Mouse (Mus musculus) brain, embryonic 14.5 days (tissue): ENCODE measurements around the gene Clec12b.

Source experiments
- CTCF ChIP-seq: fragments of 200-500 bp; IDR thresholded peaks from 2 replicates; pipeline ENCODE4 v1.5.1; 2012; ENCODE audit warnings: inconsistent platforms, mild to moderate bottlenecking, moderate library complexity, borderline replicate concordance; ENCODE audit not compliant: insufficient read depth, insufficient read length; ENCODE audit errors: extremely low read depth
- POLR2A ChIP-seq: fragments of 200-500 bp; IDR thresholded peaks from 2 replicates; pipeline ENCODE4 v1.6.1; 2012; ENCODE audit warnings: mild to moderate bottlenecking, inconsistent platforms, borderline replicate concordance; ENCODE audit not compliant: poor library complexity, insufficient read depth, insufficient read length, severe bottlenecking; ENCODE audit errors: extremely low read depth

DNA sequence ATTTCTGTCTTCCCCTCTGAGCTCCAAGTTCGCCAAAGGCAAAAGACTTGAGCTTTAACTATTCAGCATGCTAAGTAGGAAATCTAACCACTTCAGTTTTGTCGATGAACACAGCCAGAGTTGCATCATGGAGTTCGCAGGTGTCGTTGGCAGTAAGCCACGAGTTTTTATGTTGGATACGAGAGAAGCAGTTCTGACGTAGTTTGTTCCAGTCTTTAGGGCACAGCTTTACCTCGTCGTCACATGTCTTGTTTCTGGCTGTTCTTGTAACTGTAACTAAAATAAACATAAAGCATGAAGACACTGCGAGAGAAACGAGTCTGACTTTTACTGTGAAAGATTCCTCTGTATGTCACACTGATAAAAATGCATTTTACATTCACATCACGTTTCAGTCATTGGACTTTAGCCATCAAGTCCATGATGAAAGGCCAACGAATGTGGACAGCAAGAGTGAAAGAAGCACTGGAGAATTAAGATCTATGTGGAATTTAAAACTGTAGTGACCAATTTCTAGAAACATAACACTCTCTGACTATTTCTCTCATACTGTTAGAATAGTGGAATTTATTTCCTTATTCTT lies 59.0 kb downstream of the Clec12b start:
- TF ChIP-seq CTCF (no peak), POLR2A (no peak)
